9 mouse cellular contexts compared by ENCODE assay signal in the genomic region with DNA sequence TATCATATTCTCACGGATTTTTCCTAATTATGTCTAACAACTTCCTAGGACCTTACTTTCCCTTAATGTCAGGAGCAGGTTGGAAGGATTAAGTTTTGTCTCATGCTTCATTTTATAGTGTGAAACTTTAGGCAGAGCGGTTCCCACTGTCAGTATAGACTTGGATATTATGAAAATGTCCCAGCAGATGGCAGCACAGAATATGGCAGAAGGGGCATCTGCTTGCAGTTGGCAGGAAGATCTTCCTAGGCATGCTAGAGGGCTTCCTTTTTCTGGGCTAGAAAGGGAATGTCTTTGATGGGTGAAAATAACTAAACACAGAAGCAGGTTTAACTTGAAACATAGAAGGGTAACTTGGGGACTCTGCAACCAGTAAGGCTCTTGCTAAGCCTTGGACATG.
DNase-seq lines count a peak whose midpoint lies in the region; ATAC-seq and TF ChIP-seq lines count a peak whose summit lies in the region.
"Had no signal": no experiment of that assay in that cellular context is flagged by ENCODE, and none has a peak within 500 bp of the region (broad histone marks: within the 10 kb centered on the region; RNA-seq: fewer than 3 reads in every experiment).

No protein-coding gene starts in this region.

- no peak for ATAC-seq in kidney, postnatal 0 days (replicated peaks; ENCODE audit: low FRiP score, low read depth)

- WGBS in kidney, postnatal 0 days, result 69% methylated on average over 2 of the region's 2 CpGs

- no peaks in the 10 kb centered on the region for H3K4me1 ChIP-seq in kidney, postnatal 0 days (replicated peaks; ENCODE audit: insufficient read depth, low read length)

- H3K4me2 ChIP-seq in kidney, postnatal 0 days (ENCODE audit: low read length), result no peak overlapping the region

- H3K4me3 ChIP-seq in kidney, postnatal 0 days (replicated peaks; ENCODE audit: low read depth, low read length), result no peak overlapping the region

- H3K9ac ChIP-seq in kidney, postnatal 0 days (ENCODE audit: low read depth, low read length), result no peak overlapping the region

- no peaks in the 10 kb centered on the region for H3K27me3 ChIP-seq in kidney, postnatal 0 days (ENCODE audit: insufficient read depth, low read length)

- peak; percentile 34 for DNase-seq in kidney, postnatal 0 days (ENCODE audit: low spot score)
- no peak for DNase-seq in kidney, adult 8-10 months
- peak; percentile 84 for DNase-seq in brain, embryonic 14.5 days (ENCODE audit: low read depth)
- DNase-seq in frontal cortex, postnatal 10 days (ENCODE audit: low spot score in 2 of 2), result peak; percentile 26 to 53
- DNase-seq in retina, postnatal 1 day, result peak; percentile 36
- no peak for DNase-seq in neural tube, embryonic 10.5 days (ENCODE audit: extremely low spot score, low spot score)
- DNase-seq in thymus, postnatal 4 days, result no peak
- DNase-seq: adrenal gland, postnatal 36 days; gastrocnemius, postnatal 14 days had no signal

- no peaks in the 10 kb centered on the region for H3K36me3 ChIP-seq in kidney, postnatal 0 days (ENCODE audit: insufficient read depth, low read length)

- no peak overlapping the region for H3K27ac ChIP-seq in kidney, postnatal 0 days

- TF ChIP-seq CTCF in kidney, postnatal 0 days (IDR thresholded peaks at IDR 0.05; ENCODE audit: low read depth), result peak; percentile 61
- TF ChIP-seq CTCF in brain, embryonic 14.5 days (IDR thresholded peaks at IDR 0.05; ENCODE audit: borderline replicate concordance, extremely low read depth, insufficient read depth, insufficient read length), result peak; percentile 45; the same call in 1 of the 2 replicates

- no peak for TF ChIP-seq POLR2A in brain, embryonic 14.5 days (IDR thresholded peaks at IDR 0.05; ENCODE audit: borderline replicate concordance, extremely low read depth, insufficient read depth, insufficient read length, poor library complexity, severe bottlenecking)

- no peaks in the 10 kb centered on the region for H3K9me3 ChIP-seq in kidney, postnatal 0 days (replicated peaks; ENCODE audit: low read length)

Comparison
In these comparisons a context has a peak if more than half of its experiments do, and no peak if none do; other contexts are left out.
1. DNase-seq: peak in kidney, postnatal 0 days (single experiment), brain, embryonic 14.5 days (single experiment), frontal cortex, postnatal 10 days (2 of 2) and retina, postnatal 1 day (single experiment); none in kidney, adult 8-10 months (0 of 2), neural tube, embryonic 10.5 days (single experiment) and thymus, postnatal 4 days (single experiment).